Mouse (Mus musculus) CH12.LX (cell line): ENCODE measurements around the gene Myl12a. TPM values are rescaled to one million over a fixed set of nuclear protein-coding genes. Genes with fewer than 3 reads are reported as not detected.

Experiments used
- DNase-seq: peaks from one replicate; pipeline ENCODE4 v3.0.0-alpha.2; 2013; ENCODE audit errors: extremely low read depth
- H3K27ac ChIP-seq: 2 replicates; pipeline ENCODE4 v1.5.1; 2012; ENCODE audit warnings: low read depth, mild to moderate bottlenecking, control low read depth, moderate library complexity; ENCODE audit not compliant: insufficient read depth
- H3K27me3 ChIP-seq: replicated peaks from 2 replicates; pipeline ENCODE3; 2012; ENCODE audit warnings: inconsistent platforms
- H3K36me3 ChIP-seq, 2 experiments: replicated peaks in 1 of 2; 2 replicates each; pipeline versions ENCODE3 to v1.6.1; 2012; ENCODE audit warnings: inconsistent platforms in 1 of 2, low read length in 1 of 2, mild to moderate bottlenecking in 1 of 2, mixed read lengths in 1 of 2, moderate library complexity in 1 of 2; ENCODE audit not compliant: control insufficient read depth in 1 of 2, insufficient read depth in 1 of 2
- H3K4me1 ChIP-seq, 2 experiments: 2 replicates each; pipeline ENCODE4 v1.6.1; 2012; ENCODE audit warnings: inconsistent platforms in 1 of 2, moderate library complexity in 1 of 2; ENCODE audit not compliant: insufficient read depth in 2 of 2, control insufficient read depth in 1 of 2
- H3K4me2 ChIP-seq: 2 replicates; pipeline ENCODE4 v1.6.1; 2012; ENCODE audit warnings: low read depth, mild to moderate bottlenecking, control low read depth; ENCODE audit not compliant: poor library complexity, insufficient read depth, severe bottlenecking
- H3K4me3 ChIP-seq, 3 experiments: fragments of 150-350 bp in 1 of 3; sonication (generic) in 1 of 3; replicated peaks in 1 of 3; 2 replicates each; pipeline versions ENCODE3 to v1.5.1; 2011 to 2012; ENCODE audit warnings: low read depth in 2 of 3, low read length in 2 of 3, mild to moderate bottlenecking in 2 of 3, moderate library complexity in 2 of 3, control low read depth in 1 of 3, improper control_type of control experiment in 1 of 3, inconsistent platforms in 1 of 3, mixed read lengths in 1 of 3; ENCODE audit not compliant: poor library complexity in 1 of 3
- H3K79me2 ChIP-seq: replicated peaks from 2 replicates; pipeline ENCODE4 v1.6.1; 2012; ENCODE audit warnings: mild to moderate bottlenecking, moderate library complexity; ENCODE audit not compliant: control insufficient read depth, poor library complexity, insufficient read depth, severe bottlenecking; ENCODE audit errors: extremely low read depth
- H3K9ac ChIP-seq: 2 replicates; pipeline ENCODE4 v1.6.1; 2012; ENCODE audit warnings: low read depth, mild to moderate bottlenecking, control low read depth, moderate library complexity; ENCODE audit not compliant: insufficient read depth
- H3K9me3 ChIP-seq: replicated peaks from 2 replicates; pipeline ENCODE3; 2012; ENCODE audit warnings: low read length, inconsistent platforms, mixed read lengths
- CHD1 ChIP-seq: IDR thresholded peaks from 2 replicates; pipeline ENCODE4 v1.6.1; 2012; ENCODE audit warnings: low read depth, low read length, improper control_type of control experiment, inconsistent platforms
- ELF1 ChIP-seq: IDR thresholded peaks from 2 replicates; pipeline ENCODE4 v1.6.1; 2014; ENCODE audit warnings: low read depth, mild to moderate bottlenecking, inconsistent platforms, low read length, improper control_type of control experiment
- ETS1 ChIP-seq: conservative IDR thresholded peaks from 2 replicates; pipeline ENCODE4 v1.6.1; 2012; ENCODE audit warnings: low read depth, mild to moderate bottlenecking, inconsistent platforms, low read length, improper control_type of control experiment, moderate library complexity
- GABPA ChIP-seq: IDR thresholded peaks from 2 replicates; pipeline ENCODE4 v1.6.1; 2012; ENCODE audit warnings: low read depth, low read length, improper control_type of control experiment, inconsistent platforms; ENCODE audit not compliant: insufficient replicate concordance
- IRF4 ChIP-seq: IDR thresholded peaks from 2 replicates; pipeline ENCODE4 v1.6.1; 2014; ENCODE audit warnings: low read depth, mild to moderate bottlenecking, inconsistent platforms, low read length, improper control_type of control experiment
- JUND ChIP-seq: conservative IDR thresholded peaks from 2 replicates; pipeline ENCODE4 v1.6.1; 2011; ENCODE audit warnings: low read depth, low read length, improper control_type of control experiment
- KAT2A ChIP-seq: IDR thresholded peaks from 2 replicates; pipeline ENCODE4 v1.6.1; 2012; ENCODE audit warnings: low read length, improper control_type of control experiment, inconsistent platforms; ENCODE audit not compliant: insufficient replicate concordance
- MXI1 ChIP-seq: IDR thresholded peaks from 2 replicates; pipeline ENCODE4 v1.6.1; 2011; ENCODE audit warnings: mild to moderate bottlenecking, low read depth, low read length, improper control_type of control experiment
- NELFE ChIP-seq: IDR thresholded peaks from 2 replicates; pipeline ENCODE4 v1.6.1; 2011; ENCODE audit warnings: low read depth, low read length, improper control_type of control experiment
- NRF1 ChIP-seq: IDR thresholded peaks from 2 replicates; pipeline ENCODE4 v1.6.1; 2014; ENCODE audit warnings: low read depth, mild to moderate bottlenecking, inconsistent platforms, low read length, improper control_type of control experiment, moderate library complexity
- POLR2A ChIP-seq: IDR thresholded peaks from 2 replicates; pipeline ENCODE4 v1.6.1; 2011; ENCODE audit warnings: low read depth, mild to moderate bottlenecking, improper control_type of control experiment, low read length
- POLR2AphosphoS2 ChIP-seq: IDR thresholded peaks from 2 replicates; pipeline ENCODE4 v1.6.1; 2011; ENCODE audit warnings: low read depth, low read length, improper control_type of control experiment
- SIN3A ChIP-seq: IDR thresholded peaks from 2 replicates; pipeline ENCODE4 v1.6.1; 2012; ENCODE audit warnings: low read length, improper control_type of control experiment, inconsistent platforms
- TBP ChIP-seq: conservative IDR thresholded peaks from 2 replicates; pipeline ENCODE4 v1.6.1; 2011; ENCODE audit warnings: low read depth, low read length, improper control_type of control experiment
- UBTF ChIP-seq: IDR thresholded peaks from 2 replicates; pipeline ENCODE4 v1.6.1; 2012; ENCODE audit warnings: low read depth, mild to moderate bottlenecking, inconsistent platforms, low read length, improper control_type of control experiment, moderate library complexity
- USF2 ChIP-seq: conservative IDR thresholded peaks from 2 replicates; pipeline ENCODE4 v1.6.1; 2011; ENCODE audit warnings: low read depth, low read length, improper control_type of control experiment
- ZKSCAN1 ChIP-seq: IDR thresholded peaks from 2 replicates; pipeline ENCODE4 v1.6.1; 2012; ENCODE audit warnings: low read depth, inconsistent platforms, low read length, improper control_type of control experiment, borderline replicate concordance
- dilution Hi-C: fragments of 300-500 bp; cut with MboI; formaldehyde crosslinking; loops from 2 replicates; pipeline ENCODE4 v1.14.3; 2020; ENCODE audit warnings: low sequenced_read_pairs; ENCODE audit not compliant: extremely low pct_unique_long_range_greater_than_20kb, extremely low pct_ligation_motif_present
- in situ Hi-C: fragments of 300-500 bp; cut with MboI; formaldehyde crosslinking; loops from 3 replicates; pipeline ENCODE4 v1.14.3; 2019; ENCODE audit warnings: low sequenced_read_pairs, low pct_ligation_motif_present, low pct_unique_long_range_greater_than_20kb, mixed read lengths
- polyA plus RNA-seq: library from polyadenylated mRNA; unstranded; fragments of >175 nt; gene quantifications from 2 replicates; pipeline ENCODE4 v1.2.1, GENCODE M21; 2012; ENCODE audit warnings: low read depth; ENCODE audit not compliant: insufficient read length
- total RNA-seq, 2 experiments: library from RNA; depleted of rRNA; stranded (reverse); fragments of 300-350 nt in 1 of 2; fragments of >200 nt in 1 of 2; gene quantifications; 2 replicates each; pipeline ENCODE4 v1.2.3; 2012 to 2014

The Myl12a gene
- total and polyA plus RNA-seq, 3 experiments, result 163 to 285 (median 246) TPM

DNA sequence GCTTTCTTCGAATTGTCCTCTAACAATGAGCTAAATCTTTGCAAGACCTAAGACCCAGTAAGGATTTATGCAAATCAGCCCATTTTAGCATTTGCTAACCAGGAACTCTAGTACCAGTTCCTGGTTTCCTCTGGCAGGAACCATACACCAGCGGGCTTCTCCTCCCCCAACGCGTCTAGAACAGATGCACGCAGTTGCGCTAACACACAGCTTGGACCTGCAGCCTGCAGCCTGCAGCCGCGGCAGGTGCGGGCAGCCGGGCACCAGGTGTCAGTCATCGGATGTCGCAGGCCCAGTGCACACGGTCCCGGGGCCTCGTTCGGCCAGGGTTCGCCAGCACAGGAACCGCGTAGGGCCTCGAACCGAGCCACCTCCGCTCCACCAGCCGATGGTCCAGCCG lies 12.7 kb downstream of the Myl12a start:
- no peak for TF ChIP-seq ELF1
- peak; percentile 26; the same call in 1 of the 2 replicates for TF ChIP-seq MXI1
- no peak for TF ChIP-seq KAT2A
- no peak for TF ChIP-seq NELFE
- no peak for TF ChIP-seq POLR2AphosphoS2
- peak; percentile 54; the same call in 1 of the 2 replicates for TF ChIP-seq TBP
- 0 out of 2 replicates have a peak, but pooled peaks have one; percentile 18 for TF ChIP-seq IRF4
- TF ChIP-seq ETS1, result 0 out of 2 replicates have a peak, but pooled peaks have one; percentile 31
- TF ChIP-seq SIN3A, result peak; percentile 47; the same call in 1 of the 2 replicates
- peak overlapping the region; percentile 97 for H3K4me2 ChIP-seq
- H3K9me3 ChIP-seq, result no peaks in the 10 kb centered on the region
- peak overlapping the region; percentile 80 to 93 (median 88) for H3K4me3 ChIP-seq
- H3K27ac ChIP-seq, result peak overlapping the region; percentile 86
- peaks cover 11 to 53% of the 10 kb centered on the region in 2 experiments for H3K36me3 ChIP-seq
- no peaks in the 10 kb centered on the region for H3K27me3 ChIP-seq
- H3K4me1 ChIP-seq, result peaks cover 21 to 80% of the 10 kb centered on the region in 2 experiments
- in situ Hi-C loops, result no loop called here
- H3K79me2 ChIP-seq, result peaks cover 51% of the 10 kb centered on the region
- peak; percentile 73 for DNase-seq
- dilution Hi-C loops, result no loop called here
- H3K9ac ChIP-seq, result peak overlapping the region; percentile 70

DNA sequence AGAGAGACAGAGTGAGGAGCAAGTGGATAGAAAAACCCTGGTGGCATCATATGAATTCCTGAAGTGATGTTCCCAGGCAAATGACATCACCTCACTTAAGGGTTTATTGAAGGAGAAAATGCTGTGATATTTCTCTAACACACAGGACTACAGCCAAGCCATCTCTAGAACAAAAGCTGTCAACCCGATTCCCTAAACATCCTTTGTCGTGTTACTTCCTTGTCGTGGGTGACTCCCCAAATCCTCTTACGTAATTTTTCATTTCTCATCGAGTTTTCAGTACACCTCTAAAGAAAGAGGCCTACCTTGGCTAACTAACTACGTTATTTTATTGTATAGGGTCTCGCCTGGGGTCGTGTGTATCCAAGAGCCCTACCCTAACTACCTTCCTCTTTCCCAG lies 13.2 kb downstream of the Myl12a start:
- Histone ChIP-seq H3K4me3 (peak overlapping the region; percentile 80 to 93 (median 88)), H3K4me1 (peaks cover 17 to 74% of the 10 kb centered on the region in 2 experiments), H3K4me2 (peak overlapping the region; percentile 97), H3K36me3 (peaks cover 8 to 52% of the 10 kb centered on the region in 2 experiments), H3K9ac (peak overlapping the region; percentile 70), H3K9me3 (no peaks in the 10 kb centered on the region), H3K27me3 (no peaks in the 10 kb centered on the region), H3K79me2 (peaks cover 49% of the 10 kb centered on the region), H3K27ac (peak overlapping the region; percentile 86)
- DNase-seq, result no peak
- in situ Hi-C loops, result no loop called here
- dilution Hi-C loops, result no loop called here
- no peak for TF ChIP-seq CHD1
- TF ChIP-seq GABPA, result no peak
- TF ChIP-seq USF2, result no peak
- TF ChIP-seq POLR2A, result no peak
- TF ChIP-seq ZKSCAN1, result no peak
- TF ChIP-seq JUND, result no peak
- no peak for TF ChIP-seq NELFE
- TF ChIP-seq UBTF, result no peak
- no peak for TF ChIP-seq NRF1
